Mouse (Mus musculus): ENCODE measurements around the gene Twnk.

Twnk gene

GRCm38 (mm10) chr19:45003740-45004516, 1.5 kb upstream of the Twnk start:
- no peak for DNase-seq

GRCm38 (mm10) chr19:45005957-45006712, 672 bp downstream of the Twnk start, which contains the start of gene Mrpl43:
TSS of gene Mrpl43 (minus strand) at chr19:45006442.
- peak; percentile 97 to 99 for DNase-seq

GRCm38 (mm10) chr19:45007021-45007420, 1.6 kb downstream of the Twnk start:
- no peak for DNase-seq

GRCm38 (mm10) chr19:45007425-45008191, 2.1 kb downstream of the Twnk start:
- peak; percentile 88 to 89 for DNase-seq

- DNase-seq = no peak
Observed at GRCm38 (mm10) chr19:45010646-45011045, 5.2 kb downstream of the Twnk start.

- DNase-seq = no peak
Observed at GRCm38 (mm10) chr19:45012219-45012618, 6.8 kb downstream of the Twnk start.

- DNase-seq = peak; percentile 43 to 50
Observed at GRCm38 (mm10) chr19:45012636-45013035, 7.2 kb downstream of the Twnk start.

- no peak for DNase-seq
Observed at GRCm38 (mm10) chr19:45013581-45014225, 8.2 kb downstream of the Twnk start.

- DNase-seq = peak in 1 of 2 experiments; percentile 45
Observed at GRCm38 (mm10) chr19:45014335-45014971, 9.0 kb downstream of the Twnk start, which contains the start of gene Lzts2. TSS of gene Lzts2 (plus strand) at chr19:45014414.

- DNase-seq = peak; percentile 86 to 90
Observed at GRCm38 (mm10) chr19:45014981-45015402, 9.5 kb downstream of the Twnk start.

- peak; percentile 78 to 82 for DNase-seq
Observed at GRCm38 (mm10) chr19:45015518-45016281, 10.2 kb downstream of the Twnk start.

GRCm38 (mm10) chr19:45016341-45017215, 11.1 kb downstream of the Twnk start:
- DNase-seq = peak; percentile 94

GRCm38 (mm10) chr19:45017216-45017771, 11.8 kb downstream of the Twnk start:
- peak; percentile 90 to 94 for DNase-seq

- DNase-seq = peak; percentile 88 to 92
Observed at GRCm38 (mm10) chr19:45017909-45018308, 12.4 kb downstream of the Twnk start.

- DNase-seq = peak; percentile 19 to 42
Observed at GRCm38 (mm10) chr19:45018351-45018831, 12.9 kb downstream of the Twnk start.

- DNase-seq = peak; percentile 69 to 74
Observed at GRCm38 (mm10) chr19:45020348-45020747, 14.9 kb downstream of the Twnk start.

GRCm38 (mm10) chr19:45021362-45021761, 15.9 kb downstream of the Twnk start:
- DNase-seq = no peak

- DNase-seq = no peak
Observed at GRCm38 (mm10) chr19:45023993-45024392, 18.5 kb downstream of the Twnk start.

GRCm38 (mm10) chr19:45024775-45025174, 19.3 kb downstream of the Twnk start:
- no peak for DNase-seq

Measured in kidney, postnatal 36 days (tissue).